Mouse (Mus musculus): ENCODE data around the gene St8sia1. TPM values are rescaled to one million over a fixed set of nuclear protein-coding genes. Genes with fewer than 3 reads are reported as not detected.

The St8sia1 gene
- total RNA-seq, 2 experiments from 2014 or later: 0.07 TPM; not detected in 1

GRCm38 (mm10) chr6:142946069-142946871 lies 18.0 kb downstream of the St8sia1 start:
- no peak for ATAC-seq (replicated peaks; ENCODE audit: poor library complexity)

GRCm38 (mm10) chr6:142945461-142945860 lies 18.8 kb downstream of the St8sia1 start:
- peak; percentile 23; the same call in 1 of the 2 replicates for ATAC-seq (replicated peaks; ENCODE audit: poor library complexity)

- no peak for ATAC-seq (replicated peaks; ENCODE audit: poor library complexity)
Observed at GRCm38 (mm10) chr6:142944470-142944869, 19.8 kb downstream of the St8sia1 start.

GRCm38 (mm10) chr6:142943419-142943818 lies 20.8 kb downstream of the St8sia1 start:
- no peak for ATAC-seq (replicated peaks; ENCODE audit: poor library complexity)

- ATAC-seq (replicated peaks; ENCODE audit: poor library complexity): no peak
Observed at GRCm38 (mm10) chr6:142941596-142942381, 22.5 kb downstream of the St8sia1 start.

GRCm38 (mm10) chr6:142941078-142941477 lies 23.2 kb downstream of the St8sia1 start:
- ATAC-seq (replicated peaks; ENCODE audit: poor library complexity): no peak

GRCm38 (mm10) chr6:142938549-142939345 lies 25.5 kb downstream of the St8sia1 start:
- ATAC-seq (replicated peaks; ENCODE audit: poor library complexity): no peak

- no peak for ATAC-seq (replicated peaks; ENCODE audit: poor library complexity)
Observed at GRCm38 (mm10) chr6:142938074-142938473, 26.2 kb downstream of the St8sia1 start.

GRCm38 (mm10) chr6:142932582-142932981 lies 31.7 kb downstream of the St8sia1 start:
- no peak for ATAC-seq (replicated peaks; ENCODE audit: poor library complexity)

- no peak for ATAC-seq (replicated peaks; ENCODE audit: poor library complexity)
Observed at GRCm38 (mm10) chr6:142932144-142932543, 32.1 kb downstream of the St8sia1 start.

GRCm38 (mm10) chr6:142928551-142929309 lies 35.5 kb downstream of the St8sia1 start:
- ATAC-seq (replicated peaks; ENCODE audit: poor library complexity): no peak

GRCm38 (mm10) chr6:142926901-142927605 lies 37.2 kb downstream of the St8sia1 start:
- peak; percentile 66 for ATAC-seq (replicated peaks; ENCODE audit: poor library complexity)

- no peak for ATAC-seq (replicated peaks; ENCODE audit: poor library complexity)
Observed at GRCm38 (mm10) chr6:142925921-142926320, 38.3 kb downstream of the St8sia1 start.

- no peak for ATAC-seq (replicated peaks; ENCODE audit: poor library complexity)
Observed at GRCm38 (mm10) chr6:142925374-142925773, 38.9 kb downstream of the St8sia1 start.

- no peak for ATAC-seq (replicated peaks; ENCODE audit: poor library complexity)
Observed at GRCm38 (mm10) chr6:142920901-142921300, 43.4 kb downstream of the St8sia1 start.

GRCm38 (mm10) chr6:142918691-142919090 lies 45.6 kb downstream of the St8sia1 start:
- no peak for ATAC-seq (replicated peaks; ENCODE audit: poor library complexity)

GRCm38 (mm10) chr6:142917471-142917901 lies 46.8 kb downstream of the St8sia1 start:
- ATAC-seq (replicated peaks; ENCODE audit: poor library complexity): no peak; the same call in 1 of the 2 replicates

- peak; percentile 51 for ATAC-seq (replicated peaks; ENCODE audit: poor library complexity)
Observed at GRCm38 (mm10) chr6:142916271-142916941, 47.8 kb downstream of the St8sia1 start.

- ATAC-seq (replicated peaks; ENCODE audit: poor library complexity): peak; percentile 74
Observed at GRCm38 (mm10) chr6:142915464-142915863, 48.8 kb downstream of the St8sia1 start.
